Mouse (Mus musculus) forebrain, embryonic 11.5 days (tissue): Measurements from ENCODE around the gene Creg2. TPM values are rescaled to one million over a fixed set of nuclear protein-coding genes. Genes with fewer than 3 reads are reported as not detected.
"Not testable (repeated sequence)": the region's sequence is repeated elsewhere in the genome, so short reads cannot be mapped to it uniquely, and the experiment has no call there.

ENCODE experiments used
- ATAC-seq: fragments of 200-750 bp; cut with Nextera tagmentation; replicated peaks from 2 replicates; pipeline ENCODE4 v1.8.0; 2017; ENCODE audit warnings: moderate TSS enrichment; ENCODE audit not compliant: low FRiP score
- DNase-seq: peaks from one replicate; pipeline ENCODE4 v3.0.0-alpha.2; 2017; ENCODE audit warnings: low spot score
- H3K27ac ChIP-seq: fragments of 300-500 bp; sonication (generic); 2 replicates; pipeline ENCODE4 v1.5.1; 2014; ENCODE audit warnings: low read depth, low read length
- H3K27me3 ChIP-seq: fragments of 300-500 bp; sonication (generic); 2 replicates; pipeline ENCODE4 v1.6.1; 2014; ENCODE audit warnings: mild to moderate bottlenecking, low read length, mixed read lengths; ENCODE audit not compliant: control insufficient read depth, insufficient read depth
- H3K36me3 ChIP-seq: fragments of 300-500 bp; sonication (generic); 2 replicates; pipeline ENCODE4 v1.6.1; 2014; ENCODE audit warnings: mild to moderate bottlenecking, low read length, moderate library complexity, mixed read lengths; ENCODE audit not compliant: control insufficient read depth, insufficient read depth
- H3K4me1 ChIP-seq: fragments of 300-500 bp; sonication (generic); replicated peaks from 2 replicates; pipeline ENCODE4 v1.6.1; 2014; ENCODE audit warnings: low read length, mixed read lengths; ENCODE audit not compliant: control insufficient read depth, insufficient read depth
- H3K4me2 ChIP-seq: fragments of 300-500 bp; sonication (generic); 2 replicates; pipeline ENCODE4 v1.6.1; 2014; ENCODE audit warnings: low read depth, mild to moderate bottlenecking, low read length, moderate library complexity, mixed read lengths; ENCODE audit not compliant: severe bottlenecking
- H3K4me3 ChIP-seq: fragments of 300-500 bp; sonication (generic); 2 replicates; pipeline ENCODE4 v1.5.1; 2014; ENCODE audit warnings: low read depth, low read length
- H3K9ac ChIP-seq: fragments of 300-500 bp; sonication (generic); 2 replicates; pipeline ENCODE4 v1.6.1; 2014; ENCODE audit warnings: low read length
- H3K9me3 ChIP-seq: fragments of 300-500 bp; sonication (generic); 2 replicates; pipeline ENCODE4 v1.6.1; 2016; ENCODE audit warnings: low read length, mixed read lengths; ENCODE audit not compliant: control insufficient read depth
- WGBS: fragments of 180-500 bp; shearing (Covaris S2); extraction: QIAGEN DNeasy Blood & Tissue Kit; methylation state at CpG from one replicate; pipeline ENCODE4 v1.1.7; 2014; 5-methylcytosine and 5-hydroxymethylcytosine counted together
- polyA plus RNA-seq: library from polyadenylated mRNA; unstranded; fragments of >200 nt; fragmentation: Nextera tagmentation; extraction: Ambion mirVana; gene quantifications from 2 replicates; pipeline ENCODE4 v1.2.1, GENCODE M21; 2014

The Creg2 gene
- polyA plus RNA-seq, 1 experiment from 2014 or later = 0.12 TPM

DNA sequence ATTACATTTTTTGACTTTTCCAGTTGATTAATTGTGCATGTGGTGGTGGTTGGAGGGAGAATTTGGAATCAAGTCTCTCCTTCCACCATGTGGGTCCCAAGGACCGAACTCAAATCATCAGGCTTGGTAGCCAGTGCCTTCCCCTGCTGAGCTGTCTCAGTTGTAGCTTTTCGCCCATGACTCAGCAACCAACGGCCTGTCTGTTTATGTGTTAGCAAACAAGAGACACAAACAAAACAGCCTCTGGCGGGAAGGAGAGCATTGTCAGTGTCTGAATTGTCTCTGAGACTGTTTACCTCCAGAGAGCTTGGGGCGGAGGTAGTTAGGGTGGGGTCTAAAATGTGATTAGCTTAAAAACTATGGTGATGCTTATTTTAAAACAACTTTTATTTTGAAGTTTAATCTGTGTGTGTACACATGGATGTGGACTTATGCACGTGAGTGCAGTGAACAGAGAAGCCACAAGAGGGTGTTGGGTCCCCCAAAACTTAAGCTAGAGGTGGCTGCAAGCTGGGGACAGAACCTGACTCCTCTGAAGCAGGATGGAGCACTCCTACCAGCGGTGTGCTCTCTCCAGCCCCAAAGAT, 12.9 kb upstream of the Creg2 start:
- DNase-seq (no peak), ATAC-seq (no peak)
- H3K4me2 ChIP-seq = no peak overlapping the region
- no peaks in the 10 kb centered on the region for H3K9me3 ChIP-seq
- H3K27ac ChIP-seq = no peak overlapping the region
- no peak overlapping the region for H3K9ac ChIP-seq
- no peaks in the 10 kb centered on the region for H3K27me3 ChIP-seq
- H3K4me3 ChIP-seq = no peak overlapping the region
- no peaks in the 10 kb centered on the region for H3K4me1 ChIP-seq
- no peaks in the 10 kb centered on the region for H3K36me3 ChIP-seq
- WGBS = 88% methylated on average over 7 of the region's 7 CpGs

DNA sequence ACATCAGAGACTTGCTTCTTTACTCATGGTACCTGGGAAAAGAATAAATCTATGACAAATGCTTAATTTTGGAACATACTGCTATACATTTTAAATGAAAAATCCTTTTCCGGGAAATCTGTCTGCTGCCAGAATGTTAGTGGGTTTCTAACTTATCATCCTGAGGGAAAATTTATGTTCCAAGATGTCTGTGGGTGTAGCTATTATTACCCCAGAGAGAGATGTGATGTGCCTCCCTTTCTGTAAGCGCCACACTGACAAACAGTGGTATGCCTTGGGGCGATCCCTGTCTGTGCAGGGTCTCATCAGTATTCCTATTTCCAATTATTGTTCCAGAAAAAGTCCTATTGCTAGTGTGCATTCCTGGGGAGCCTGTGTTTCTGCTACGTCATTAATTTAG, 11.8 kb upstream of the Creg2 start:
- Histone ChIP-seq H3K4me3 (no peak overlapping the region), H3K36me3 (no peaks in the 10 kb centered on the region), H3K27ac (no peak overlapping the region), H3K4me2 (no peak overlapping the region), H3K9ac (no peak overlapping the region), H3K27me3 (no peaks in the 10 kb centered on the region), H3K9me3 (no peaks in the 10 kb centered on the region), H3K4me1 (no peaks in the 10 kb centered on the region)
- no peak for DNase-seq
- 88% methylated on average over 4 of the region's 4 CpGs for WGBS
- no peak for ATAC-seq

DNA sequence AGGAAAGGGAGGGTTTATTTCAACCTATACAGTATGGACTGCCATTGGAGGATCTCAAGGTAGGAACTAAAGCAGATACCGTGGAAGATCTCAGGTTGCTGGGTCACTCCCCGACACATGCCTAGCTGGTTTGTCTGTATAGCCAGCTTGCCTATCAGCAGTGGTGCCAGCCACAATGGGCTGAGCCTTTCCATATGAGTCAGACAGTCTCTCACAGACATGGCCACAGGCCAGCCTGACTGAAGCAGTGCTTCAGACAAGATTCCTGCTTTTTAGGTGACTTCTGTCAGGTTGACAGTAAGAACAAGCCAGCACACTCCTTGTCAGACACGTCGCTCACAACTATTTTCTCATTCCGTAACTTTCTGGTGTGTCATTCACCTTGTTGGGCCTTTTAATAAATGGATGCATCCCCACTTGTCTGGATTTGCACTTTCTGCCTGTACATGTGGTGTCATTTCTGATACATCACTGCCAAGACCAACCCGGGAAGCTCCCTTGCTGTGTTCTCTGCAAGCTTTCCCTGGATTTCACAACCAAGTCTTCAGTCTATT, 5.8 kb upstream of the Creg2 start:
- H3K27ac ChIP-seq = no peak overlapping the region
- DNase-seq = no peak
- no peaks in the 10 kb centered on the region for H3K4me1 ChIP-seq
- no peak overlapping the region for H3K4me3 ChIP-seq
- ATAC-seq = no peak
- no peak overlapping the region for H3K9ac ChIP-seq
- 89% methylated on average over 6 of the region's 6 CpGs for WGBS
- no peaks in the 10 kb centered on the region for H3K9me3 ChIP-seq
- H3K36me3 ChIP-seq = no peaks in the 10 kb centered on the region
- no peaks in the 10 kb centered on the region for H3K27me3 ChIP-seq
- H3K4me2 ChIP-seq = no peak overlapping the region

DNA sequence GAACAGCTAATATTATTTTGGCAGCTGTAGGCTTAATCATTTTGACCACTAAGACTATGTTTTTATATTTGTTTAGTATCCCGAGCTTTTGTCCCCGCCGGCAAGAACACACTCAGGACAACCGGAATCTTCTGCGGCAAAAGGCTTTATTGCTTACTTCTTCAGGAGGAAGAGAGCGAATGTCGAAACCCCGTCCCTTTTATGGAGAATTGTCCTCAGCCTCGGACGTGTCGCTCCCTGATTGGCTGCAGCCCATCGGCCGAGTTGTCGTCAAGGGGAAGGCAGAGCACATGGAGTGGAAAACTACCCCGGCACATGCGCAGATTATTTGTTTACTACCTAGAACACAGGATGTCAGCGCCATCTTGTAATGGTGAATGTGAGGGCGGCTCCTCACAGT, 3.6 kb upstream of the Creg2 start:
- not testable (repeated sequence) for H3K36me3 ChIP-seq, H3K27ac ChIP-seq, ATAC-seq, DNase-seq, H3K9ac ChIP-seq, H3K9me3 ChIP-seq, H3K4me3 ChIP-seq, H3K4me2 ChIP-seq, H3K4me1 ChIP-seq
- H3K27me3 ChIP-seq = peaks cover 12% of the 10 kb centered on the region
- 89% methylated on average over 18 of the region's 18 CpGs for WGBS

DNA sequence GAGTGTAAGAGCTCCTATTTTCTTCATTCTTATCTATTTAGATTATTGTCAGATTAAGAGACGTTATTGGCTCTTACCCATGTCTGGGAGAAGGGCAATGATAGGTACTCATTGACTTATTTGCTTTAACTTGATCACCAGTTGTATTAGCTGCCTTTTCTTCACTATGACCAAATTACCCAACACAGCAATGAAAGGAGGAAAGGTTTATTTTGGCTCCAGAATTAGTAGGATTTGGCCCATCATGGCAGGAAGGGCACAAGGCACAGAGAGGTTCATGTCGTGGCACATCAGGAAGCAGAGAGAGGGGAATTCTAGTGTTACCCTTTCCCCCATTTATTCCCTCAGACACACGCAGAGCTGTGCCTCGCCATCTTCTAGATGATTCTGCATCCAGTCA, 1.8 kb upstream of the Creg2 start:
- Histone ChIP-seq H3K36me3 (no peaks in the 10 kb centered on the region), H3K27ac (no peak overlapping the region), H3K9ac (no peak overlapping the region), H3K9me3 (no peaks in the 10 kb centered on the region), H3K4me3 (no peak overlapping the region), H3K4me1 (peaks cover 6% of the 10 kb centered on the region; the same call in 1 of the 2 replicates), H3K4me2 (no peak overlapping the region), H3K27me3 (peaks cover 15% of the 10 kb centered on the region)
- ATAC-seq = no peak
- no peak for DNase-seq
- WGBS = 95% methylated on average over 4 of the region's 4 CpGs

DNA sequence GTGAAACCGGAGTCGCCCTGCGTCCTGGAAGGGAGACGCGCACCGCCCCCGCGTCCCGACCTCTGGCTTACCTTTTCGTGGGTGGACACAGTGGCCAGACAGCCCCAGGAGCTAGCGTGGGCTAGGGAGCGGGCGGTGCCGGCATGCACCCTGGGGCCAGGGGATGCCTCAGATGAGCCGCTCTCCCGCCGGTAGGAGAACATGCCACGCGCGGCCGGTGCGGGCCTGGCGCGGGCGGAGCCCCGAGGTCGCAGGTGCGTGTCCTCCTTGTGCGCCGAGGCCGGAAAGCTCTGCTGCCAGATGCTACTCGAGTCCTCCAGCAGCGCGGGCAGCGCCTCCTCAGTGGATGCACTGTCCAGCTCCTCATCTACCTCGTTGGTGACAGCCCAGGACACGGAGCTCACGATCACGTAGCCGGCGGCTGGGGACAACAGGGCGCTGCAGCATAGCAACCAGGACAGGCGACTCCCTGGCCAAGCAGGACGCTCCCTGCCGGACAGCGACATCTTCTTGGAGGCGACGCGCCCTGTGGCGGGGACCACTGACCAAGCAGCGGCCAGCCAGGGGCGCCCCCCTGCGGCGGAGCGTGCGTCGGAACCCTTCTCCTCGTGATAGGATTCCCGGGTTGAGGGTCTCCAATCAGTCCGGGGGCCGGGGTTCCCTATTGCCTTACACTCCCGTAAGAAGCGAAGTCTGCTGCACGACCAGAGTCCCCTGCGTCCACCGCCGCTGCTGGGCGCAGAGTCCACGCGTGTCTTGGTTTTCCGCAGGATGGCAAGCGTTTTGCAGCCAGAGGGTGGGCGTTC, 636 bp downstream of the Creg2 start:
- H3K36me3 ChIP-seq = no peaks in the 10 kb centered on the region
- peak; percentile 80 for ATAC-seq
- H3K9ac ChIP-seq = peak overlapping the region; percentile 59
- H3K4me1 ChIP-seq = peaks cover 6% of the 10 kb centered on the region; the same call in 1 of the 2 replicates
- peak overlapping the region; percentile 53 for H3K4me3 ChIP-seq
- WGBS = under 1% methylated on average over 68 of the region's 73 CpGs
- H3K27ac ChIP-seq = no peak overlapping the region
- H3K27me3 ChIP-seq = peaks cover 15% of the 10 kb centered on the region
- peak overlapping the region; percentile 99 for H3K4me2 ChIP-seq
- no peaks in the 10 kb centered on the region for H3K9me3 ChIP-seq
- DNase-seq = peak; percentile 89

DNA sequence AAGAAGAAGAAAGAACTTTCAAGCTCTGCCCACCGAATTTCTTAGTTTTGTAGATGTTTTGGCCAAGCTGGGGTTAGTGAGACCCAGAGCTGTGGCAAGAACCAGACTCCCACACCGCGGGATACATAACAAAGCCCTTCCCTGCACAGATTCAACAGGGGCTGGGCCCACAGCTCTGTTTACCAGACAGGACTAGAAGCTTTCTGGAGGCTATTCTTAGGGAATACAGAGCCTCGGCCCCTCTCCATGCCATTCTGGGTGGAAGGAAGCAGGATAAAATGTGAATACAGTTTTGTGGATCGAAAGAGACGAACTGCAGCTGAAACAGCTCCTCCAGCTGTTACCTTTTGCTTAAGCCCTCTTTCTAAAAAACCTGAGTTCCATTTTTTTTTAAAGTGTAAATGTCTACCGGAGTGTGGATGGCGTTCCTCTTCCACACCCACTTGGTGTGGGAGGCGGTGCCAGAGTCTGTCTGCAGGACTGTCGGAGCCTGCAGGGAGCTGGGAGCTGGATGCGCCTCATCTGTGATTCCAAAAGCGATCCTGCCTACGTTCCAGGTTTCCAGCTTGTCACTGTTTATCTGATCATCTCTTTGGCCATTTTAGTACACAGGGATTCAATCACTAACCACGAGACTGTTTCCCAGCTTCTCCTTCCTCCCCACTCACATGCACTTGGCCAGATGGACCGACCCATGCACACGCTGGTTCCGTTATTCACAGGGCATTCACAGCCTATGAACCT, 1.4 kb downstream of the Creg2 start:
- peaks cover 6% of the 10 kb centered on the region; the same call in 1 of the 2 replicates for H3K4me1 ChIP-seq
- peaks cover 15% of the 10 kb centered on the region for H3K27me3 ChIP-seq
- no peaks in the 10 kb centered on the region for H3K36me3 ChIP-seq
- H3K4me3 ChIP-seq = peak overlapping the region; percentile 53
- no peaks in the 10 kb centered on the region for H3K9me3 ChIP-seq
- H3K4me2 ChIP-seq = peak overlapping the region; percentile 99
- ATAC-seq (peak; percentile 24; the same call in 1 of the 2 replicates), DNase-seq (no peak)
- H3K9ac ChIP-seq = peak overlapping the region; percentile 59
- no peak overlapping the region for H3K27ac ChIP-seq
- WGBS = 19% methylated on average over 17 of the region's 17 CpGs

DNA sequence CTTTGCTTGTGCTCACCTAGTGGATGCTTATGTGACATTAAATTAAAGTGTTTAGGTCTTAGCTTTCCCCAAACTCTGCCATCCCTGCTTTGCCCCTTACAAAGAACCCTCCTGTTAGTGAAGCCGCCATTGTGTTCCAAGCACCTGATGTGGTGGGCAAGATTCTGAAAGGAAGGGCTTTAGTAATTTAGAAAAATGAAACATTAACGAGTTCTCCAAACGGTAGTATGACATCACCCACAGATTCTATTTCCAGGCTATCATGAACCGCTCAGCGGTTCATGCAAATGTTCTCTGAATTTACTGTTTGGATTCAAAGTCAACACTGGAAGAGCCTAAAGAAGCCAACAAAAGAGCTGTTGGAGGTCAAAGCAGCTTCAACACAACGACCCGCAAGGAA, 2.7 kb downstream of the Creg2 start:
- peaks cover 15% of the 10 kb centered on the region for H3K27me3 ChIP-seq
- H3K4me1 ChIP-seq = peaks cover 6% of the 10 kb centered on the region; the same call in 1 of the 2 replicates
- WGBS = 62% methylated on average over 7 of the region's 7 CpGs
- ATAC-seq (no peak), DNase-seq (no peak)
- H3K4me2 ChIP-seq = no peak overlapping the region
- H3K36me3 ChIP-seq = no peaks in the 10 kb centered on the region
- H3K9ac ChIP-seq = no peak overlapping the region
- no peaks in the 10 kb centered on the region for H3K9me3 ChIP-seq
- H3K27ac ChIP-seq = no peak overlapping the region
- H3K4me3 ChIP-seq = no peak overlapping the region
